Mouse (Mus musculus) skeletal muscle tissue, postnatal 0 days (tissue): Measurements from ENCODE around the gene Tpsg1. TPM values are rescaled to one million over a fixed set of nuclear protein-coding genes. Genes with fewer than 3 reads are reported as not detected.

Experiments
- polyA plus RNA-seq: library from polyadenylated mRNA; unstranded; fragments of >200 nt; fragmentation: Nextera tagmentation; extraction: Ambion mirVana; gene quantifications from 2 replicates; pipeline ENCODE4 v1.2.1, GENCODE M21; 2015

The Tpsg1 gene
- 1.5 and 2.4 TPM in 2 replicates for polyA plus RNA-seq

DNA sequence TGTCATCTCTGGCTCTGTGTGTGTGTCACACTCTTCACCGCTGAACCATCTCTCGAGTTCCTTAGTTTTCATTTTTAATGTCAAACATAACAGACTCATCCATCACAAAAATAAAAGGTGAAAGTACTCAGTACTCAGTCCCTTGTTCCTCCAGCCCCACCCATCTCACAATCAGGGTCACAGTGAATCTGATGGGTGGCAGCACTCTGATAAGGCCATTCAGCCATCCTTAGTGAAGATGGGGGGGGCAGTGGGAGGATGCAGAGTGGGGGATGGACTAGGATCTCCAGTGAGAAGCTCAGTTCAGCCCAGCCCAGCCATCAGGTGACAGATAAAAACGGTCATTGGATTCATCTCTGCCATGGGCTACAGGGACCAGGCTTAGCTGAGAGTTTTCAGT is at the start of gene Tpsg1:
Gene Tpsg1 (plus strand): TSS at position 301 of the 400 bp plus-strand sequence.

DNA sequence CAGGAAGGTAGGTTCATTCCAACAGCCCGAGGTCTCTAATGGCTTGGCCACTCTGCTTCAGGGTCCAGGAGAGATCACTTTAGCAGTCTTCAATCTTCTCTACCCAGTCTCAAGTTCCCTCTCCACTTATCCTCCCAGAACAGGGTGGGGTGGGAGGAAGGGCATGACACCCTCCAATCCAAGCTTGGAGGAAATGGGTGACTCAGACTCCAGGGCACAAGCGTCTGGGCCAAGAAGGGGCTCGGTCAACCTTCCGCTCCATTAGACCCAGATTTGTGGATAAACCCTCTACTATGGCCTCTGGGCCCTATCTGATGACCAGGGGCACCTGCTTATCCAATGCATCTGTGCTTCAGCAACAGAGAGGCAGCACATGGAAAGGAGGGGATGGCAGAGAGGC is 23.6 kb upstream of the Tpsg1 start, which contains the start of gene Tpsab1:
Gene Tpsab1 (minus strand): TSS at position 101 of the 400 bp plus-strand sequence.

DNA sequence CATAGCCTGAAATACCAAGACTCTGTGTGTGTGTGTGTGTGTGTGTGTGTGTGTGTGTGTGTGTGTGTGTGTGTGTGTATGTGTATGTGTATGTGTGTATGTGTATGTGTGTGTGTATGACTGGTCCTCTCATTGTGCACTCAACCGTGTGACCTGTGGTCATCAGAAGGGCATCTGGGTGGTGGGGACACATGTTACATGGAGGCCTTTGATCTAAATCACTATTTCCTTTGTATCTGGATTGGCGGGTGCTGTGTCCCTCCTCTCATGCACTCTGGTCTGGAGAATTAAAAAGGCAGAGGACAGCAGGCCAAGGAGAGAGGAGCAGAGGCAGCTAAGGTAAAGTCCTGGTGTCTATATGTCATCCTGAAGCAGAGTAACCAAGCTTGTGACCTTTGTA is 3.1 kb upstream of the Tpsg1 start, which contains the start of gene Tpsb2:
Gene Tpsb2 (plus strand): TSS at position 301 of the 400 bp plus-strand sequence.

Other genes with a start within 250 kb of the Tpsg1 start
- gene Ptx4, start 248.5 kb upstream of the Tpsg1 start, polyA plus RNA-seq, result 1.2 and 3.2 TPM in 2 replicates
- 9.3 and 9.6 TPM in 2 replicates for gene Clcn7, start 235.9 kb upstream of the Tpsg1 start, polyA plus RNA-seq
- gene Ccdc154, start 206.8 kb upstream of the Tpsg1 start, polyA plus RNA-seq, result 0.05 TPM in 1 of 2 replicates, not detected in the other
- gene Gm38655, start 193.8 kb upstream of the Tpsg1 start, polyA plus RNA-seq, result not detected in 2 replicates
- gene BC003965, start 184.7 kb upstream of the Tpsg1 start, polyA plus RNA-seq, result 28.3 and 29.6 TPM in 2 replicates
- 3.0 and 3.6 TPM in 2 replicates for gene Unkl, start 180.9 kb upstream of the Tpsg1 start, polyA plus RNA-seq
- gene Gnptg, start 129.1 kb upstream of the Tpsg1 start, polyA plus RNA-seq, result 23.0 and 24.0 TPM in 2 replicates
- 38.4 TPM in 2 replicates for gene Tsr3, start 129.1 kb upstream of the Tpsg1 start, polyA plus RNA-seq
- gene Baiap3, start 112.9 kb upstream of the Tpsg1 start, polyA plus RNA-seq, result 0.23 TPM in 1 of 2 replicates, not detected in the other
- 216 and 238 TPM in 2 replicates for gene Ube2i, start 94.7 kb upstream of the Tpsg1 start, polyA plus RNA-seq
- gene Prss34, start 70.9 kb upstream of the Tpsg1 start, polyA plus RNA-seq, result 10.4 and 15.0 TPM in 2 replicates
- not detected in 2 replicates for gene Prss28, start 60.6 kb upstream of the Tpsg1 start, polyA plus RNA-seq
- not detected in 2 replicates for gene Prss29, start 50.6 kb upstream of the Tpsg1 start, polyA plus RNA-seq
- 11.2 and 11.8 TPM in 2 replicates for gene Tpsab1, start 23.7 kb upstream of the Tpsg1 start, polyA plus RNA-seq
- gene Tpsb2, start 3.0 kb upstream of the Tpsg1 start, polyA plus RNA-seq, result 500 and 756 TPM in 2 replicates
- 4.3 and 5.4 TPM in 2 replicates for gene Cacna1h, start 64.5 kb downstream of the Tpsg1 start, polyA plus RNA-seq
- not detected in 2 replicates for gene Tekt4, start 85.3 kb downstream of the Tpsg1 start, polyA plus RNA-seq
- gene Sstr5, start 128.0 kb downstream of the Tpsg1 start, polyA plus RNA-seq, result 0.05 TPM in 1 of 2 replicates, not detected in the other
- gene Sox8, start 201.4 kb downstream of the Tpsg1 start, polyA plus RNA-seq, result 14.7 and 16.2 TPM in 2 replicates
- gene Lmf1, start 209.8 kb downstream of the Tpsg1 start, polyA plus RNA-seq, result 11.6 and 14.8 TPM in 2 replicates